Mouse (Mus musculus) erythroblast, embryonic 14.5 days (primary cell): ENCODE data around the gene Cntn5. TPM values are rescaled to one million over a fixed set of nuclear protein-coding genes. Genes with fewer than 3 reads are reported as not detected.

Experiments
- H3K27me3 ChIP-seq: 2 replicates; pipeline ENCODE4 v1.6.1; 2012; ENCODE audit warnings: inconsistent platforms; ENCODE audit not compliant: control insufficient read depth
- H3K36me3 ChIP-seq: 2 replicates; pipeline ENCODE4 v1.6.1; 2012; ENCODE audit warnings: mild to moderate bottlenecking, inconsistent platforms; ENCODE audit not compliant: control insufficient read depth
- H3K4me1 ChIP-seq: 2 replicates; pipeline ENCODE4 v1.6.1; 2012; ENCODE audit warnings: inconsistent platforms; ENCODE audit not compliant: control insufficient read depth
- H3K4me3 ChIP-seq: replicated peaks from 2 replicates; pipeline ENCODE3; 2012; ENCODE audit warnings: moderate library complexity, mild to moderate bottlenecking, inconsistent platforms
- H3K9me3 ChIP-seq: 2 replicates; pipeline ENCODE4 v1.6.1; 2012; ENCODE audit warnings: low read length, inconsistent platforms, mixed read lengths; ENCODE audit not compliant: control insufficient read depth
- GATA1 ChIP-seq: IDR thresholded peaks from 2 replicates; pipeline ENCODE4 v1.6.1; 2012; ENCODE audit warnings: low read length, inconsistent platforms, mixed read lengths
- TAL1 ChIP-seq: IDR thresholded peaks from 3 replicates; pipeline ENCODE4 v1.6.1; 2012; ENCODE audit warnings: low read length, inconsistent platforms, mixed read lengths
- polyA plus RNA-seq: library from polyadenylated mRNA; stranded (reverse); fragments of >175 nt; gene quantifications from 2 replicates; pipeline ENCODE4 v1.2.3, GENCODE M21; 2012

Gene Cntn5
- polyA plus RNA-seq, 1 experiment, result not detected

DNA sequence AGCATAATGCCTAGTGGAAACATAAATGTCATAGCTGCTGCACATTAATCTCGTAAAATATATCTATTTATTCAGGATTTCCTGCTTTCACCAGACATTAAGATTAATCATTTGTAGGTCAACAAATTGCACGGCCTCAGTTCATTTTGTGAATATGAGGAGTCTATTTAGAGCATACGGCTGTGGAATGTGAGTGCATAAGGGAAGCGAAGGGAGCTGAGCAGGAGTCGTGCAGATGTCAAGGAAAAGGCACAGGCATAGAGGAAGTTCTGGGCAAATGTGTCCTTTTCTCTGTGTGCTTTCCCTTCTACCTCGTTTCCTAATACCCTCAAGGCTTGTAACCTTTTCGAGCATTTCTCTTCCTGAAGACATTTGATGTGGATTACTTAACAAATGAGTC, 504.5 kb downstream of the Cntn5 start:
- no peak for TF ChIP-seq GATA1
- no peak for TF ChIP-seq TAL1
- no peaks in the 10 kb centered on the region for H3K27me3 ChIP-seq
- H3K4me3 ChIP-seq, result no peak overlapping the region
- H3K36me3 ChIP-seq, result no peaks in the 10 kb centered on the region
- H3K9me3 ChIP-seq, result no peaks in the 10 kb centered on the region
- no peaks in the 10 kb centered on the region for H3K4me1 ChIP-seq

DNA sequence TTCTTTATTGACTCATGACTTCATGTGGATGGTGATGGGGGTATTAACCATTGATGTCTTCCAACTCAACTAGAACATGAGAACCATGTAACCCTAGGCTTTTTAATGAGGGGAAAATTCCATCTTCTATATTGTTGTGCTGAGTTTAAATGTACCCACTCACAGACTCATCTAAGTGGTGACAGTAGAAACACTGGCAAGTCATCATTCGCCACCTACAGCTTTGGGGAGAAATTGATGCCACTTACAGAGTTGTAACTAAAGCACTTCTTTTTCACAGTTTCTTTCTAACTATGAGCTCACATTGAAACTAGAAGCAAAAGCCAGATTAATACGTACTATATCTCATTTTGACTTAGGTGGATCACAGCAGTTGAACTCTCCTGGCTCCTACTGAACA, 514.7 kb downstream of the Cntn5 start:
- TF ChIP-seq GATA1 (no peak), TAL1 (no peak)
- Histone ChIP-seq H3K36me3 (no peaks in the 10 kb centered on the region), H3K27me3 (no peaks in the 10 kb centered on the region), H3K4me3 (no peak overlapping the region), H3K9me3 (no peaks in the 10 kb centered on the region), H3K4me1 (no peaks in the 10 kb centered on the region)

DNA sequence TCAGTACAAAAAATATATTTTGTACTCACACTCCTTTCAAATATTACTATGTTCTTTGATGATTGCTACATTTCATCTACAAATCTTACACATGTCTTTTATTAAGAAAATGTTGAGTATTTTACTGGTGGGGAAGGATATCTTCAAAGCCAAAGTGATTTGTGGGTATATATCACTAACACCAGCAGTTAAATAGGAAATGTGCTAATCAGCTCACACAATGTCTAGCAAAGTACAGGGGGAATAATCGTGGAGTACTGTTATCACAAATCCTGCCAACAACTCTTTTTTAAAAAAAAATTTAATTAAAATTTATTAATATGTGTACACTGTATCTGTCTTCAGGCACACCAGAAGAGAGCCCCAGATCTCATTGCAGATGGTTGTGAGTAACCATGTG, 520.1 kb downstream of the Cntn5 start:
- Histone ChIP-seq H3K36me3 (no peaks in the 10 kb centered on the region), H3K4me1 (no peaks in the 10 kb centered on the region), H3K9me3 (no peaks in the 10 kb centered on the region), H3K27me3 (no peaks in the 10 kb centered on the region), H3K4me3 (no peak overlapping the region)
- TF ChIP-seq TAL1 (no peak), GATA1 (no peak)

DNA sequence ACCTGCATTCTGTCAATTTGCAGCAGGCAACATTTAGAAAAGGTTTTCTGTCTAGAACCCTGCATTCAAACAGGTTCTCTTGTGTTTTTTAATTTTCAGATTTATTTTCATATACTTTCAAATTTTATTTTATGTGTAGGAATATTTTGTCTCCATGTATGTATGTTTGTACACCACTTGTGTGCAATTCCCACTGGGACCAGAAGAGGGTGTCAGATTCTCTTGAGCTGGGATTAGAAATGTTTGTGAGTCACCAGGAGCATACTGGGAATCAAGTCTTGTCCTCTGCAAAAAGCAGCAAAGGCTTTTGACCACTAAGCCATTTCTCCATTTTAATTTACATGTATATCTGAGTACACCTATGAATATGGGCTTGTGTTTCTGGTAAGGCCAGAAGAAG, 521.4 kb downstream of the Cntn5 start:
- no peak for TF ChIP-seq TAL1
- no peak for TF ChIP-seq GATA1
- Histone ChIP-seq H3K4me3 (no peak overlapping the region), H3K4me1 (no peaks in the 10 kb centered on the region), H3K9me3 (no peaks in the 10 kb centered on the region), H3K36me3 (no peaks in the 10 kb centered on the region), H3K27me3 (no peaks in the 10 kb centered on the region)

DNA sequence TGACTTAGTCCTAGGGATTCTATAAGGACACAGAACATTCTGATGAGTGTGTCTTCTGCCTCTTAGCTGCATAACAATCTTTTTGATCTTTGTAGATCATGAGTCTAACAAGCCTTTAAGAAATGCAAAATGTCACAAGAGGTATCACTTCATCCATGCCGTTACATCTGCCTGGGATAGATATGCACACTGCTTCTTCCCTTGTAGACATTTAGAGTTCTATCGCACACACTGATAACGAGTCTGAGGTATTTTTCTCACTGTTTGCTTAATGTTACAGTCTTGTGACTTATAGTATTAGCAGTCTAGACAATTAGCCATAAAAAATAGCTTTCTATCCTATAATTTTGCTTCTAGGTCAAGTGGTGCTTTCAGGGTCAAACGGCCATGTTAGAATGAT, 522.9 kb downstream of the Cntn5 start:
- H3K9me3 ChIP-seq, result no peaks in the 10 kb centered on the region
- TF ChIP-seq TAL1, result no peak

DNA sequence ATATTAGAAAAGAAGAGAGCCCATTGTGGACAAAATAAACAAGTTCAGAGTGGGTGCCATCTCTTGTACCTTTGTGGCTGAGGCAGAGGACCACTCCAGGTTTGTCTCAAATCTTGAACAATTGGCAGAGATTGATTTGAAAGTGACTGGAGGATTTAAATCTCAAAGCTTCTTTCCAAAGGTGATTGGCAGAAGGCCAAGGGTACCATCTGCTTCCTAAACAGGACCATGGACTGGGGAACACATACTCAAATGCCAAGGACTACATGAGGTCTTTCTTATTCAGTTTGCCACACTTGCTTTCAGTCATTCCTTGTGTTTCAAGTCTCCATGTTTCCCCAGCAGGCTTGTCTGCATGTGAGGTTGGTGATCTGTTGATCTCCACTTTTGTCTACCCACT, 528.3 kb downstream of the Cntn5 start:
- Histone ChIP-seq H3K27me3 (no peaks in the 10 kb centered on the region), H3K9me3 (peaks cover 3% of the 10 kb centered on the region; the same call in 1 of the 2 replicates), H3K4me3 (no peak overlapping the region), H3K36me3 (no peaks in the 10 kb centered on the region), H3K4me1 (no peaks in the 10 kb centered on the region)
- no peak for TF ChIP-seq GATA1
- no peak for TF ChIP-seq TAL1

More for the DNA sequence above, 522.9 kb downstream of the Cntn5 start:
- H3K27me3 ChIP-seq, result no peaks in the 10 kb centered on the region
- no peaks in the 10 kb centered on the region for H3K4me1 ChIP-seq
- no peak overlapping the region for H3K4me3 ChIP-seq
- no peaks in the 10 kb centered on the region for H3K36me3 ChIP-seq

DNA sequence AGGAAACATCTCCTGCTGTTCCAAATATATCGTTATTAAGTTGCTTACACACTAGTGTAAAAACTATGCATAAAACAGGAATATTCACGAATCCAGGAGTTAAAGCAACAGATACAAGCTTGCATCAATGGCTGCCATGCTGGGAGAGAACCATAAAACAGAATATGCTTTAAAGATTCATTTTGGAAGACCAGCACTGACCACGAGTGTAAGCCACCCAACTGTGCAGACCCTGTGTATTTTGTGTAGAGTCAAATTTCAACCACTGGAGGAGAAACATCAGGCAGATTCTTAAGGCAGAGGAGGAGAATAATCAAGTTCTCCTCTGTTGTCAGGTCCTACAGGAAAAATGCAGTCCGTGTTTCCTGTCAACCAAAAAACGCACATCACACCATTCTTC, 535.6 kb downstream of the Cntn5 start:
- Histone ChIP-seq H3K4me3 (no peak overlapping the region), H3K27me3 (no peaks in the 10 kb centered on the region), H3K36me3 (no peaks in the 10 kb centered on the region), H3K9me3 (no peaks in the 10 kb centered on the region), H3K4me1 (no peaks in the 10 kb centered on the region)
- TF ChIP-seq TAL1 (no peak), GATA1 (no peak)

DNA sequence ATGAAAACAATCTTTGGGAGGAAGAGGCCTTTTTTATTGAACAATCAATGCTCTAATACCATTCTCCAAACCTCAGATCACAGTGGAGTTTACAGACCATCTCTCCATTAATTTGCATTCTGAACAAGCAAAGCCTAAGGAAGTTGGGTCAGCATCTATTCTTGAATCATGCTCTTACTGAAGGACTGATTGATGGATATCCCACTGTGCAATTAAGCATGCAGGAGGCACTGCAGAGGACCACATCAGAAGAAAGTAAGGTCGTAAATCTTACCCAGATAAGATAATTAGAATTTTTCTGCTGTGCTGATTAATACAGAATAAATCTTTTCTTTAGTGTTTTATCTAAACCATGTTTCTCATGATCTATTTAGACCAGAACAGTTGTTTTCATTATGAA, 536.2 kb downstream of the Cntn5 start:
- H3K9me3 ChIP-seq, result no peaks in the 10 kb centered on the region
- H3K4me3 ChIP-seq, result no peak overlapping the region
- H3K27me3 ChIP-seq, result no peaks in the 10 kb centered on the region
- no peaks in the 10 kb centered on the region for H3K4me1 ChIP-seq
- no peaks in the 10 kb centered on the region for H3K36me3 ChIP-seq
- no peak for TF ChIP-seq GATA1
- TF ChIP-seq TAL1, result no peak

DNA sequence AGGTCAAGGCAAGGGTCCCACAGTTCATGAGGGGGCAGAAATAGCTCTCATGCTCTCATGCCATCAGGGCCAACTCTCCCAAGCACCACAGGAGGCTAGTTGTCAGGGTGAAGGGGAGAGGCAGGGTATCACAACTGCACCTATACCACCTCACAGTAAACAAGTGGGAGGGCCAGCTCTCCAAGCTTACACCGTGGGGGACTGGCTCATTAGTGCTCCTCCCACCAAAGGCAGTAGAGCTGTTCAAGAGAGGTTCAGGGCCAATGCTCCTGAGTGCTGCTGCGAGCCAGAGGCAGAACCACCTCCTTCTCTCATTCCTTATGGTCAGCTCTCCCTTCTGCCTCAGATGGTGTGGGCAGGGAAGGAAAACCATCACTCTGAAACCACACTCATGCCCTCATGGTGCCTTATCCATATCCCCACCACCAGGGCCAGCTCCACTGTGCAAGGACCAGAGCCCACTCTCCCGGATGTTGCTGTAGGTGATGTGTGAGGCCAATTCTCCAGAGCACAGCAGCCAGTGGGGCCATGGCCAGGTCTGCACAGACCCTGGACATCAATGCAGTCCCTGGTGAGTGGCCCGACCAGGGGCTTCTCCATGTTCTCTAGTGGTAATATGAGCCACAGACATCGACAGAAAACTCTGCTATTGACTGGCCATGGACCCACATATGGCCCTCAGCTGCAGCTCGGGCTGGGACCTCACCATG, 538.2 kb downstream of the Cntn5 start:
- no peaks in the 10 kb centered on the region for H3K4me1 ChIP-seq
- TF ChIP-seq GATA1 (no peak), TAL1 (no peak)
- no peaks in the 10 kb centered on the region for H3K36me3 ChIP-seq
- no peak overlapping the region for H3K4me3 ChIP-seq
- no peaks in the 10 kb centered on the region for H3K27me3 ChIP-seq
- no peaks in the 10 kb centered on the region for H3K9me3 ChIP-seq

DNA sequence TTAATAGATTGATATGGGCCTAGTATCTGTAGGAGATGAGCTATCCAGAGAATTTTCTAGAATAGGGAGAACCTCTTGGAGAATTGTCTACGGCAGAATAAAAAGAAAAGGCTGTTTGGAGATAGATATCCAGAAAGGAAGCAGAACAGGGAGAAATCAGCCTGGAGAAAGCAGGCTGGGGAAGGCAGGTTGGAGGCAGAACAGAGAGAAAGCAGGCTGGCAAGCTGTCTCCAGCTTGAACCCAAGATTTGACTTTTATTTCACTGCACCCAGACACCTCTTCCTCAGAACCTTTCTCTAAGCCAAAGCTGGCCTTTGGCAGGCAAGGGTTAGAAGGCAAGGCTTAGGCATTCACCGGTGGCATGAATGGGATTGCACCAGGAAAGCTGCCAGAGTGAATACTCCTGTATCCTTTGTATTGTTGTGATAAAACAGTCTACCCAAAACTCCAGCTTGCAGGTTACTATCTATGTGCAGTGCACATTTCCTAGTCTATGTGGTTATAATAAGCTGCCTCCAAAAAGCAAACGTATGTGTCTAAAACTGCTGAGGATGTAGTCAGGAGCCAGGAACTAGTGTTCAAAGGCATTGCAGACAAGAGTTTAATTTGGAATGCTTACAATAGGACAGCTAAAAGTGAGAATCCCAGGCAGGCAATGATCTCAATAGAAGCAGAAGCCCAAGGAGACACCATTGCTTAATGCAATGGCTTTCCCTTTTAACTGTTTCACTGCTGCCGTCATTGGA, 553.5 kb downstream of the Cntn5 start:
- H3K9me3 ChIP-seq, result 0 out of 2 replicates have a peak, but pooled peaks cover 2% of the 10 kb centered on the region
- no peak overlapping the region for H3K4me3 ChIP-seq
- no peaks in the 10 kb centered on the region for H3K4me1 ChIP-seq
- no peaks in the 10 kb centered on the region for H3K27me3 ChIP-seq
- TF ChIP-seq TAL1, result no peak
- TF ChIP-seq GATA1, result no peak
- H3K36me3 ChIP-seq, result no peaks in the 10 kb centered on the region
